Mouse (Mus musculus) limb, embryonic 15.5 days (tissue): ENCODE measurements around the gene Vangl2. TPM values are rescaled to one million over a fixed set of nuclear protein-coding genes. Genes with fewer than 3 reads are reported as not detected.

ENCODE experiments used
- ATAC-seq: fragments of 200-750 bp; cut with Nextera tagmentation; 2 replicates; pipeline ENCODE4 v1.8.0; 2017; ENCODE audit warnings: low read depth, moderate TSS enrichment; ENCODE audit not compliant: insufficient number of reproducible peaks, low FRiP score, low TSS enrichment
- H3K27ac ChIP-seq: fragments of 300-500 bp; sonication (generic); 2 replicates; pipeline ENCODE4 v1.5.1; 2015; ENCODE audit warnings: moderate library complexity, mild to moderate bottlenecking, inconsistent platforms
- H3K27me3 ChIP-seq: fragments of 300-500 bp; sonication (generic); 2 replicates; pipeline ENCODE4 v1.6.1; 2015; ENCODE audit warnings: inconsistent platforms
- H3K36me3 ChIP-seq: fragments of 300-500 bp; sonication (generic); 2 replicates; pipeline ENCODE4 v1.6.1; 2015; ENCODE audit warnings: inconsistent platforms
- H3K4me1 ChIP-seq: fragments of 300-500 bp; sonication (generic); 2 replicates; pipeline ENCODE4 v1.6.1; 2015; ENCODE audit warnings: inconsistent platforms
- H3K4me2 ChIP-seq: fragments of 300-500 bp; sonication (generic); 2 replicates; pipeline ENCODE4 v1.6.1; 2015; ENCODE audit warnings: mild to moderate bottlenecking, inconsistent platforms
- H3K4me3 ChIP-seq: fragments of 300-500 bp; sonication (generic); 2 replicates; pipeline ENCODE4 v1.5.1; 2015; ENCODE audit warnings: mild to moderate bottlenecking, inconsistent platforms
- H3K9ac ChIP-seq: fragments of 300-500 bp; sonication (generic); 2 replicates; pipeline ENCODE4 v1.6.1; 2015; ENCODE audit warnings: inconsistent platforms
- H3K9me3 ChIP-seq: fragments of 300-500 bp; sonication (generic); 2 replicates; pipeline ENCODE4 v1.6.1; 2016; ENCODE audit warnings: inconsistent platforms
- WGBS: fragments of 180-500 bp; shearing (Covaris S2); methylation state at CpG from one replicate; pipeline ENCODE4 v1.1.7; 2015; 5-methylcytosine and 5-hydroxymethylcytosine counted together
- polyA plus RNA-seq: library from polyadenylated mRNA; unstranded; fragments of >200 nt; fragmentation: Nextera tagmentation; extraction: Ambion mirVana; gene quantifications from 2 replicates; pipeline ENCODE4 v1.2.1, GENCODE M21; 2015

The Vangl2 gene
- 14.3 and 15.7 TPM in 2 replicates for polyA plus RNA-seq

DNA sequence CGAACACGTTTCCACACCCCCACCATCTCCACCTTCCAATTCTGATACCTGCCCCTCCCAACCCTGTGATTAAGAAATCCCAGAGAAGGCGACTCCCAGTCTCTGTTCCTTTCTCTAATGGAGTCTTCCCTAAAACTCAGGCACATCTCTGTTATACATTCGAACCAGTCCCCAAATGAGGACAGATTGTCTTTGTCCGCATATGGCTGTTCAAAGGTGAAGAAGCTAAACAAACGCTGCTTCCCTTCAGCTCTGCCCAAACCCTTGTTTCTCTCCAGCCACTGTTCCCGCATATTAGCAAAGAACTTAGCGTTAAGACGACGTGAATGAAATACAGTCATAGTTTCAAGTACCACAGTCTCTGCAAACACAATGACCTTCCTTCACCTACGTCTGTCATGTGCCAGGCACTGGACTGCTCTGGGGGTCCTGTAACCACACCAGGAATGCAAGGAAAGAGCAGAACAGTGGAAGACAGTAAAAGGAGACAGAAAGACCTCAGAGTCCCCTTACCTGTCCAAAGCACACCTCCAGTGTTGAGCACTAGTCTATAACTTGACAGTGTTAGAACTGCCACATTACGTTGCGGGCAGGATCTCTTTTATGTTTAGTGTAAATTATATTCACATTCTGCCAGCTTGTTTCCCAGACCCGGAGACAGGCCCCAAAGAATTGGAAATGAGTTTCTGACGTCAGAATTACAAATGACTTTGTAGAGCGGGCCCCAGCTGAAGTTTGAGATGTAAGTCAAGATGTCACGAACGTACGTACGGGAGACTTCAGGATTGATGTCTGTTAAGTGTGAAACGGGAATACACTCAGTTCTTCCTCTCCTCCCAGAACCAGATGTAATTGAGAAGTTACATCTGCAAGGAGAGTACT lies at the start of gene Vangl2:
Gene Vangl2 (minus strand): TSS at position 51 of the 882 bp plus-strand sequence.
- no peak for ATAC-seq
- Histone ChIP-seq H3K4me3 (peak within 1 kb of the TSS; percentile 59), H3K4me2 (peak within 1 kb of the TSS; percentile 68), H3K9ac (peak within 1 kb of the TSS; percentile 69), H3K27me3 (no peaks in the 10 kb centered on the region), H3K4me1 (peaks cover 33% of the 10 kb centered on the region), H3K27ac (peak within 1 kb of the TSS; percentile 93), H3K9me3 (no peaks in the 10 kb centered on the region), H3K36me3 (no peaks in the 10 kb centered on the region)
- WGBS: 57% methylated on average over 21 of the region's 21 CpGs

DNA sequence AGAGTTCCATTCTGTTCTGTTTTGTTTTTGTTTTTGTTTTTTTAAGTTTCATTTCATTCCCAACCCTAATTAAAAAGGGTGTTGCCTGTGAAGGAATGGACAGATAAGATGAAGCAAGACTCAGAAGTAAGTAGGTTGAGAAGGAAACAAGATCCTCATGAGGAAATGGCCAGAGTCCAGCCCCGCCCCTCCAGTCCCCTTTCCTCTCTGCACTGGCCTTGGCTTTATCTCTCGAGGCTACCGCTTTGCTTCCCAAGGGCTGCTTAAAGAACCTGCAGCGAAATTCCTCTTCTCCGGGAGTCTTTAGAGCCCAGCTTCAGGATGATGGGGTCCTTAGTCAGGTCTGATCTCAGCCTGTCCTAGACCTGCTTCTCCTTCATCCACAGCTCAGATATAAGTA lies 49.7 kb upstream of the Vangl2 start:
- Histone ChIP-seq H3K9me3 (no peaks in the 10 kb centered on the region), H3K27ac (no peak overlapping the region), H3K4me1 (peaks cover 6% of the 10 kb centered on the region), H3K4me3 (no peak overlapping the region), H3K9ac (no peak overlapping the region), H3K36me3 (peaks cover 59% of the 10 kb centered on the region), H3K4me2 (no peak overlapping the region), H3K27me3 (no peaks in the 10 kb centered on the region)
- ATAC-seq: no peak
- WGBS: 79% methylated on average over 5 of the region's 5 CpGs

DNA sequence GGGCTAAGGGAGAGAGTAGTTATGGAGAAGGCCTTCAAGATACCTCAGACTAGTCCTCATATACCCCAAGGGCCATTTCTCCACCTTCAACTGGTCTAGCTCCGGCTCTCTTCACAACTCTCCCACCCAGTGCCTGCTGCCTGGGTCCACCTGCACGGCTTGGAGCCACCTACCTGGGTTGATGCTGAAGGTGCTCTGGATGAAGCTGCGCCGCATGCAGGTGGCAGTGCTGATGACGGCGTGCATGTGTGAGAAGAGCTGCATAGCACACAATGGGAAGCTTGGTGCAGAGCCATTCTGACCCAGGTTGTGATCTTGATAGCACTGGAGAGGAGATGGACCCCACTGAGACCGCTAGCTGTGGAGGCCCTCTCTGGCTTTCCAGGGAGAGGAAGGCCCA lies 44.4 kb upstream of the Vangl2 start:
- Histone ChIP-seq H3K9me3 (no peaks in the 10 kb centered on the region), H3K36me3 (peaks cover 88% of the 10 kb centered on the region), H3K4me1 (no peaks in the 10 kb centered on the region), H3K9ac (no peak overlapping the region), H3K27me3 (no peaks in the 10 kb centered on the region), H3K4me3 (no peak overlapping the region), H3K27ac (no peak overlapping the region), H3K4me2 (no peak overlapping the region)
- 92% methylated on average over 7 of the region's 7 CpGs for WGBS
- ATAC-seq: no peak

DNA sequence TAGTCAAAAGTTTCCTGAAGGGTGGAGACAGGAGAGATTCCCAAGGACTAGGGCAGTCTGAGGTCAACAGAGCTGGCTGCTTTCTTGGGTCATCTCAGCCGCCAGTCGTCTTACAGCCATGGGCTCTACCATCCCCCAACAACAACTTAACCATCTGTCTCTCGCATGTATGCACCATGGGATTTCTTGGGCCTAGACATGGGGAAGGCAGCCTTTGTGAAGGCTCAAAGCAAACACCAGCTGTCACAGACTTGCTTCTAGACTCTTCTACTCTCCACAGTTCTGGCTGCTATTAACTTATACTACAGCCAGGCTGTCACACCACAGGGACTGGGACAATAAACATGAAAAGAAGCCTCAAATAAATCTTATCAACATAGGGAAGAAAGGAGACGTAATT lies 43.3 kb upstream of the Vangl2 start:
- ATAC-seq: no peak

DNA sequence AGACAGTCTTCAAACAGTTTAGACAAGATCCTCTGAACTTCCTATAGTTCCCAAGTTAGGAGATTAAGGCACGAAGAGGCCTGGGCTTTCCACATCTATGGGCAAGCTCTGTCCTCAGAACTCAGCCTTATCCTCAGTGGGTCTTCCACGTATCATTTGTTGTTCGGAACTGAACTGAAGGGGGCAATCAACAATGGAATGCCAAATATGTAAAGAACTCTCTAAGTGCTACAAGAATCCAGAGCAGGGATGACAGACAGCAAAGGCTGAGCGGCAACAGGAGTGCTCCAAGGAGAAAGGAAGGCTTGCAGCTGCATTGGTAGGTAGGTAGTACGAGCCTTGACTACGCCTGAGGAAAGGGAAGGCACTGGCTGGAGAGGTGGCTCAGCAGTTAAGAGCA lies 42.0 kb upstream of the Vangl2 start:
- peaks cover 97% of the 10 kb centered on the region for H3K36me3 ChIP-seq

More for the DNA sequence above, 43.3 kb upstream of the Vangl2 start:
- no peak overlapping the region for H3K27ac ChIP-seq
- WGBS: 78% methylated on average over 4 of the region's 4 CpGs
- H3K9me3 ChIP-seq: no peaks in the 10 kb centered on the region
- no peak overlapping the region for H3K4me3 ChIP-seq
- H3K9ac ChIP-seq: no peak overlapping the region
- no peaks in the 10 kb centered on the region for H3K4me1 ChIP-seq
- no peak overlapping the region for H3K4me2 ChIP-seq
- peaks cover 97% of the 10 kb centered on the region for H3K36me3 ChIP-seq
- no peaks in the 10 kb centered on the region for H3K27me3 ChIP-seq

DNA sequence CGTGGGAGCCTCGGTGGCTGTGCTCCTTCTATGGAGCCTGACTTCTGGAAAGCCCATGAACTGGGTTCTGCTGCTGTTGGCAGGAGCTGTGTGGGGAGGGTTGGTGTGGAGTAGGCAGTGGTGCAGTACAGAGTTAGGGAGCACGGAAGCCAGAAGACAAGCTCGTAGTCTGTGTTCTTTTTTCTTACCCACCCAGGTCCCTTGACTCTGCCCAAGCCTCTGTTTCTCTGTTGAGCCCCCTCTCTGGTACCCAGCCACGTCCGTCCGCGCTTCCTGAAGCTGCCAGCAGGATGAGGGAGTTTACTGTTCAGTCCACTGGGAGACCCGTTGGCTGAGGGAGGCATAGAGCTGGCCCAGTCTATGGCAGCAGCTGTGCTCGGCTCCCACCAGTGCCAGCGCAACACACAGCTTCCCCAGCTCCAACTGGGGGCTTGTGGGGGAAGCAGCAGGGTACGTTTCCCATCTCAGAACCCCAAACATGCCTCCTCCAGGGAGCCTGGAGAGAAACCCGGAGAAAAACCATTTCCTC lies 36.4 kb upstream of the Vangl2 start:
- ATAC-seq: peak; percentile 53; the same call in 1 of the 2 replicates
- Histone ChIP-seq H3K4me1 (peaks cover 12% of the 10 kb centered on the region; the same call in 1 of the 2 replicates), H3K27me3 (no peaks in the 10 kb centered on the region), H3K4me3 (no peak overlapping the region), H3K9ac (no peak overlapping the region), H3K9me3 (no peaks in the 10 kb centered on the region), H3K27ac (peak overlapping the region; percentile 19; the same call in 1 of the 2 replicates), H3K36me3 (peaks cover 58% of the 10 kb centered on the region), H3K4me2 (no peak overlapping the region)
- WGBS: 60% methylated on average over 13 of the region's 13 CpGs

More for the DNA sequence above, 42.0 kb upstream of the Vangl2 start:
- ATAC-seq: no peak
- Histone ChIP-seq H3K9me3 (no peaks in the 10 kb centered on the region), H3K4me3 (no peak overlapping the region), H3K27me3 (no peaks in the 10 kb centered on the region), H3K4me1 (no peaks in the 10 kb centered on the region), H3K4me2 (no peak overlapping the region), H3K9ac (no peak overlapping the region), H3K27ac (no peak overlapping the region)
- 54% methylated on average over 6 of the region's 6 CpGs for WGBS

DNA sequence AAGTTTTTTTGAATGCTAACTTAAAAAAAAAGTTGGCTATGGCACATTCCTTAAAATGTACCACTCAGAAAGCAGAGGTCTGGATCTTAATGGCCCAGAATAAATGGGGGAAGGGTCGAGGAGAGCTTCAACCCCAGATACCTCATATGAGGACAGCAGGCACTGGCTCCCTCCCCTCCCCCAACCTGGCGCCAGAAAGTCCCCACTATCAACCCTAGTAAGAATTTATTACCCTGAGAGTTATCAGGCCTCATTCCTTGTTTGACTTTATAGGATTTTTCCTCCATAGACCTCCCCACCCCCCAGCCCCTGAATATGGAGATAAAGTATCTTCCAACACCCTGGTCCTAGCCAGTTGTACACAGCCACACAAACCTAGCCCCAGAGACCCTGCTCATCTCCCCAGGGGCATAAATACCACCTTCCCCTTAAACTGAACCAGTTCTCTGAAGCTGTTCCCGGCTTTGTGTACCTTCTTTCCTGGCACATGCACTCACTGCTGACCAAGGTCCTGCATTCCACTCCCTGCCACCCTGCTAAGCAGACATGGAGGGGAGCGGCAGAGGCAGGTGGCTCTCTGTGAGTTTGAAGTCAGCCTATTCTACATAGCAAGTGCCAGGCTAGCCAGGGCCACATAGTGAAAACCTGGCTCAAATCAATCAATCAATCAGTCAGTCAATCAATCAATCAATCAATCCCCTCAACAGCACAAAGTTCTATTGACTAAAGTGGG lies 35.2 kb upstream of the Vangl2 start:
- WGBS: 23% methylated on average over 4 of the region's 4 CpGs
- Histone ChIP-seq H3K4me3 (no peak overlapping the region), H3K27ac (no peak overlapping the region), H3K36me3 (peaks cover 47% of the 10 kb centered on the region), H3K27me3 (no peaks in the 10 kb centered on the region), H3K4me2 (no peak overlapping the region), H3K9ac (no peak overlapping the region), H3K4me1 (peaks cover 12% of the 10 kb centered on the region), H3K9me3 (no peaks in the 10 kb centered on the region)
- ATAC-seq: no peak

DNA sequence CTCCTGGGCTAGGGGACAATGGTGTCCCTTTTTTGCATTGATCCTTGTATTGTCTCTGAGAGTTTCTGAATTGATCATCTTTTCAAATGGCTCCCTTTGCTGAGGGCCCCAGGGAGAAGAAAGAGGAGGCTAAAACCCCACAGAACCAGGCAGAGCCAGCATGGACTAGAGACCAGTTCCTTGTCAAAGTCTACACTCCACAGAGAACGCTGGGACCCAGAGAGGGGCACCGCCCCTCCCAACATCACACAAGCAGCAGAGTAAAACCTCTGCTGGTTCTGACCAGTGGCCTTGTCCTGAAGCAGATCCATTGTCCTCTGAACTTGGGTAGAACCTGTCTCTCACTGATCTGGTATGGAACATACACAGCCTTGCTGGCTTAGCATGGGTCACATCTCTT lies 33.9 kb upstream of the Vangl2 start:
- Histone ChIP-seq H3K9me3 (no peaks in the 10 kb centered on the region), H3K27me3 (0 out of 2 replicates have a peak, but pooled peaks cover 2% of the 10 kb centered on the region), H3K4me3 (no peak overlapping the region), H3K36me3 (peaks cover 33% of the 10 kb centered on the region), H3K9ac (no peak overlapping the region), H3K4me1 (peaks cover 19% of the 10 kb centered on the region), H3K4me2 (no peak overlapping the region), H3K27ac (no peak overlapping the region)
- WGBS: 74% methylated on average over 2 of the region's 2 CpGs
- ATAC-seq: no peak

DNA sequence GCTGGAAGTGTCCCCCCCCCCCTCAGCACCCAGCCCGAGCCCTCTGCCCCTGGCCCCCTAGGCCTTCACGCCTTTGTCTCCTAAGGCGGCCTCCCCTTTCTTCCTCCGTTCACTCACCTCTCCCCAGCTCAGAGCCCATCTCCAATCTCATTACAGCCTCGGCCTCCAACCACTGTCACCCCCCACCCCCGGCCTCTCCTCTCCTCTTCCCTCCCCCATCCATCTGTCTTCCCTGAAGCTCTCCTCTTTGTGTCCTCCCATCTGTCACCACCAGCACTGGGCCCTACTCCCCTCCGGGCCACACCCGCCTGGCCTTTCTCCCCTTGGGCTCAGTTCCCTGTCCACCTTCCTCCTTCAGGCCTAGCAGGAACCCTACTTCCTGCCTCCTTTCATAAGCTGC lies 33.0 kb upstream of the Vangl2 start:
- peaks cover 10% of the 10 kb centered on the region for H3K27me3 ChIP-seq
- no peak overlapping the region for H3K9ac ChIP-seq
- no peak overlapping the region for H3K4me2 ChIP-seq
- peaks cover 24% of the 10 kb centered on the region for H3K36me3 ChIP-seq
- WGBS: 31% methylated on average over 8 of the region's 8 CpGs
- no peaks in the 10 kb centered on the region for H3K9me3 ChIP-seq
- H3K4me3 ChIP-seq: no peak overlapping the region
- H3K27ac ChIP-seq: no peak overlapping the region
- ATAC-seq: no peak
- peaks cover 19% of the 10 kb centered on the region for H3K4me1 ChIP-seq

DNA sequence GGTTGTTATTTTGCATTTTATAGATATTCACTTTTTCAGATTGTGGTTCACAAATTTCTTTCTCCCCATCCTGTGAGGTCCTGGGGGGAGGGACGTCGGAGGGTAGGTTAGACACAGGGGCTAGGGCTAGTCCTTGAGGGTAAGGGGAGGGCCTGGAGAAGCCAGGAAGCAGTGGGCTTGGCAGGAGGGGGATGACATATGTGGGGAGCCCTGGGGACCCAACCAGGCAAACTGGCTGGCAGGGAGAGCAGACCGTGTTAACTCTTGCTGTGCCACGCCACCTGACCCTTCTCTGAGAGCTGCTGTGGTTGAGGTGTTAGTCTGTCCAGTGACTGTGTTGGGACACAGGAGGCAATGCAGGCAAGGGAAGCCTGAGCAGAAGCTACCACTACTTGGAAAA lies 32.4 kb upstream of the Vangl2 start:
- no peak for ATAC-seq
- Histone ChIP-seq H3K36me3 (peaks cover 20% of the 10 kb centered on the region), H3K4me3 (no peak overlapping the region), H3K27ac (no peak overlapping the region), H3K4me2 (no peak overlapping the region), H3K9me3 (no peaks in the 10 kb centered on the region), H3K27me3 (peaks cover 15% of the 10 kb centered on the region), H3K9ac (no peak overlapping the region), H3K4me1 (peaks cover 19% of the 10 kb centered on the region)
- WGBS: 41% methylated on average over 4 of the region's 4 CpGs

DNA sequence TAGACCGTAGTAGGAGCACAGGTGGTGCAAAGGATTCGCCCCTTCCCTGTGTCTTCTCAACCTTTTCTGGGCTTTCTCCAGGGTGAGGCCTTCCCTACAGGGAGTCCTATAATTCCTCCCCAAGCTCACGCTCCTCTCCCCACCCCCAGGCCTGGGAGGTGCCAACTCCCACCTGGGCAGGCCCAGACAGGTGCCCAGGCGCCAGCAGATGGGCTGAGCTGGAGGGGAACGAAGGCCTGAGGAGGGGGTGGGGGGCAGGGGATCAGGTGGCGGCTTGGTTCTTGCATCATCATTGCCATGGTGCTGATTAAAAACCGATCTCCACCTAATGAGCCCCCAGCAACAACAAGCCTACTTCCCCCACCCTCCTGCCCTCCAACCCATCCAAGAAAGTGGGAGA lies 30.6 kb upstream of the Vangl2 start:
- no peak overlapping the region for H3K4me3 ChIP-seq
- ATAC-seq: no peak
- no peaks in the 10 kb centered on the region for H3K9me3 ChIP-seq
- 0 out of 2 replicates have a peak, but pooled peaks cover 4% of the 10 kb centered on the region for H3K36me3 ChIP-seq
- H3K27ac ChIP-seq: no peak overlapping the region
- peaks cover 28% of the 10 kb centered on the region for H3K27me3 ChIP-seq
- H3K9ac ChIP-seq: no peak overlapping the region
- H3K4me1 ChIP-seq: peaks cover 15% of the 10 kb centered on the region
- no peak overlapping the region for H3K4me2 ChIP-seq
- WGBS: 53% methylated on average over 7 of the region's 7 CpGs

DNA sequence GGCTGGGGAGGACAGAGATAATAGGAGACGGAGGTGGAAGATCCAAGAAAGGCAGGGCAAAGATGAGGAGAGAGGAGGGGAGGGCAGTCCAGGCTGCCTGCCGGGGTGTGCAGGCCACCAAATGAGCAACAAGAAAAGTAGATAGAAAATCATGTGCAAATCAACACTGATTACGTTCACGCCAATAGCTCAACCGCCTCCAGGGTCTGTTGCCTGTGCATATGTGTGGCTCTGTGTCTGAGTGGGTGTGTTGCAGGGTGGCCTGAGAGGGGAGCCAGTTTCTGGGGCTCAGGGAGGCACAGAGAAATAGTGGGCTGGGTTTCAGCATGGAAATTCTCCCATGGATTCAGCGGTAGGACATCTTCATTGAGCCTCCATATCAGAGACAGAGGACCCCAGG lies 30.1 kb upstream of the Vangl2 start:
- H3K4me3 ChIP-seq: no peak overlapping the region
- no peak overlapping the region for H3K27ac ChIP-seq
- H3K4me1 ChIP-seq: peaks cover 17% of the 10 kb centered on the region
- no peaks in the 10 kb centered on the region for H3K36me3 ChIP-seq
- peaks cover 34% of the 10 kb centered on the region for H3K27me3 ChIP-seq
- H3K9me3 ChIP-seq: no peaks in the 10 kb centered on the region
- WGBS: 69% methylated on average over 6 of the region's 6 CpGs
- no peak overlapping the region for H3K9ac ChIP-seq
- no peak for ATAC-seq
- no peak overlapping the region for H3K4me2 ChIP-seq
